Mouse (Mus musculus): ENCODE measurements around the gene Nat8l. TPM values are rescaled to one million over a fixed set of nuclear protein-coding genes. Genes with fewer than 3 reads are reported as not detected.

Gene Nat8l
- total and polyA plus RNA-seq, 3 experiments: 0.04 TPM; not detected in 2

- Histone ChIP-seq H3K4me2 (ENCODE audit: insufficient read depth, low read depth, poor library complexity, severe bottlenecking) (no peak overlapping the region), H3K4me3 (replicated peaks in 1 of 3; ENCODE audit: low read depth in 2 of 3, low read length in 2 of 3, poor library complexity in 1 of 3) (no peak overlapping the region), H3K9me3 (replicated peaks; ENCODE audit: low read length) (peaks cover 22% of the 10 kb centered on the region), H3K36me3 (replicated peaks in 1 of 2; ENCODE audit: control insufficient read depth in 1 of 2, insufficient read depth in 1 of 2, low read length in 1 of 2) (no peaks in the 10 kb centered on the region), H3K27ac (ENCODE audit: insufficient read depth, low read depth) (no peak overlapping the region), H3K27me3 (replicated peaks) (no peaks in the 10 kb centered on the region), H3K79me2 (replicated peaks; ENCODE audit: control insufficient read depth, extremely low read depth, insufficient read depth, poor library complexity, severe bottlenecking) (no peaks in the 10 kb centered on the region), H3K9ac (ENCODE audit: insufficient read depth, low read depth) (no peak overlapping the region), H3K4me1 (ENCODE audit: control insufficient read depth in 1 of 2, insufficient read depth in 2 of 2) (no peaks in the 10 kb centered on the region)
- TF ChIP-seq RAD21 (IDR thresholded peaks at IDR 0.05; ENCODE audit: low read depth, low read length): no peak
- no peak for TF ChIP-seq BHLHE40 (IDR thresholded peaks at IDR 0.05; ENCODE audit: low read depth, low read length)
- no peak for TF ChIP-seq MXI1 (IDR thresholded peaks at IDR 0.05; ENCODE audit: low read depth, low read length)
- no peak for TF ChIP-seq SMC3 (IDR thresholded peaks at IDR 0.05; ENCODE audit: low read depth, low read length)
- in situ Hi-C loops (cut with MboI; ENCODE audit: low pct_ligation_motif_present, low pct_unique_long_range_greater_than_20kb, low sequenced_read_pairs): no loop called here
- DNase-seq (ENCODE audit: extremely low read depth): no peak
- dilution Hi-C loops (cut with MboI; ENCODE audit: extremely low pct_ligation_motif_present, extremely low pct_unique_long_range_greater_than_20kb, low sequenced_read_pairs): no loop called here
Observed at GRCm38 (mm10) chr5:33994671-33995625, 836 bp upstream of the Nat8l start.

DNA sequence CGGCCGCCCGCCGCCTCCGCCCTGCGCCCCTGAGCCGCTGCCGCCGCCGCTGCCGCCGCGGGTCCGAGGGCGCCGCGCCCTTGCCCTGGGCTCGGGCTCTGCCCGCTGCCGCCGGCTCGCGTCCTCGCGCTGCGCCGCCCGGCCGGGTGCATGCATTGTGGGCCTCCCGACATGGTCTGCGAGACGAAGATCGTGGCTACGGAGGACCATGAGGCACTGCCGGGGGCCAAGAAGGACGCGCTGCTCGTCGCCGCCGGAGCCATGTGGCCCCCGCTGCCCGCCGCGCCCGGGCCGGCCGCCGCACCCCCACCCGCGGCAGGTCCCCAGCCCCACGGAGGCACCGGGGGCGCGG, 886 bp downstream of the Nat8l start:
- in situ Hi-C loops (cut with MboI; ENCODE audit: low pct_ligation_motif_present, low pct_unique_long_range_greater_than_20kb, low sequenced_read_pairs): no loop called here
- peaks cover 22% of the 10 kb centered on the region for H3K9me3 ChIP-seq (replicated peaks; ENCODE audit: low read length)
- H3K4me1 ChIP-seq (ENCODE audit: control insufficient read depth in 1 of 2, insufficient read depth in 2 of 2): no peaks in the 10 kb centered on the region; a peak in 1 of 4 replicates
- dilution Hi-C loops (cut with MboI; ENCODE audit: extremely low pct_ligation_motif_present, extremely low pct_unique_long_range_greater_than_20kb, low sequenced_read_pairs): no loop called here
- no peaks in the 10 kb centered on the region for H3K79me2 ChIP-seq (replicated peaks; ENCODE audit: control insufficient read depth, extremely low read depth, insufficient read depth, poor library complexity, severe bottlenecking)
- no peak overlapping the region for H3K9ac ChIP-seq (ENCODE audit: insufficient read depth, low read depth)
- no peak for TF ChIP-seq EP300 (IDR thresholded peaks at IDR 0.05; ENCODE audit: low read length)
- TF ChIP-seq ETS1 (conservative IDR thresholded peaks at IDR 0.05; ENCODE audit: low read depth, low read length): no peak
- TF ChIP-seq RCOR1 (conservative IDR thresholded peaks at IDR 0.05; ENCODE audit: low read depth, low read length): no peak
- TF ChIP-seq ZMIZ1 (IDR thresholded peaks at IDR 0.05; ENCODE audit: low read depth, low read length): no peak
- no peak for TF ChIP-seq IRF4 (IDR thresholded peaks at IDR 0.05; ENCODE audit: low read depth, low read length)
- no peak for TF ChIP-seq JUND (conservative IDR thresholded peaks at IDR 0.05; ENCODE audit: low read depth, low read length)
- TF ChIP-seq TCF12 (IDR thresholded peaks at IDR 0.05; ENCODE audit: low read depth, low read length): no peak
- TF ChIP-seq MAX (IDR thresholded peaks at IDR 0.05; ENCODE audit: low read length): no peak
- no peak for TF ChIP-seq ZKSCAN1 (IDR thresholded peaks at IDR 0.05; ENCODE audit: borderline replicate concordance, low read depth, low read length)
- TF ChIP-seq RAD21 (IDR thresholded peaks at IDR 0.05; ENCODE audit: low read depth, low read length): no peak
- no peak for TF ChIP-seq CHD2 (IDR thresholded peaks at IDR 0.05; ENCODE audit: low read length)
- TF ChIP-seq E2F4 (IDR thresholded peaks at IDR 0.05; ENCODE audit: insufficient replicate concordance, low read depth, low read length): no peak
- no peak for TF ChIP-seq NRF1 (IDR thresholded peaks at IDR 0.05; ENCODE audit: low read depth, low read length)
- no peak for TF ChIP-seq NELFE (IDR thresholded peaks at IDR 0.05; ENCODE audit: low read depth, low read length)
- no peak for TF ChIP-seq TBP (conservative IDR thresholded peaks at IDR 0.05; ENCODE audit: low read depth, low read length)
- no peak overlapping the region for H3K4me2 ChIP-seq (ENCODE audit: insufficient read depth, low read depth, poor library complexity, severe bottlenecking)
- no peak overlapping the region for H3K4me3 ChIP-seq (replicated peaks in 1 of 3; ENCODE audit: low read depth in 2 of 3, low read length in 2 of 3, poor library complexity in 1 of 3)
- H3K27ac ChIP-seq (ENCODE audit: insufficient read depth, low read depth): no peak overlapping the region
- DNase-seq (ENCODE audit: extremely low read depth): no peak
- H3K36me3 ChIP-seq (replicated peaks in 1 of 2; ENCODE audit: control insufficient read depth in 1 of 2, insufficient read depth in 1 of 2, low read length in 1 of 2): no peaks in the 10 kb centered on the region
- H3K27me3 ChIP-seq (replicated peaks): no peaks in the 10 kb centered on the region
